Mouse (Mus musculus): ENCODE data around the gene 4933409G03Rik. TPM values are rescaled to one million over a fixed set of nuclear protein-coding genes. Genes with fewer than 3 reads are reported as not detected.
"Not testable (repeated sequence)": the region's sequence is repeated elsewhere in the genome, so short reads cannot be mapped to it uniquely, and the experiment has no call there.

Gene 4933409G03Rik
- polyA plus RNA-seq (2015; fragmentation: Nextera tagmentation; extraction: Ambion mirVana), result not detected in 2 replicates

- H3K4me2 ChIP-seq, result no peak within 1 kb of the TSS
- H3K4me1 ChIP-seq, result no peaks in the 10 kb centered on the region
- H3K27me3 ChIP-seq, result no peaks in the 10 kb centered on the region
- 70% methylated on average over 5 of the region's 5 CpGs for WGBS
- no peaks in the 10 kb centered on the region for H3K36me3 ChIP-seq
- ATAC-seq (ENCODE audit: insufficient number of reproducible peaks, low FRiP score, low TSS enrichment, low read depth), result no peak
- H3K9me3 ChIP-seq, result no peaks in the 10 kb centered on the region
- no peak within 1 kb of the TSS for H3K27ac ChIP-seq
- no peak within 1 kb of the TSS for H3K9ac ChIP-seq
- H3K4me3 ChIP-seq, result no peak within 1 kb of the TSS
Observed at GRCm38 (mm10) chr2:68582113-68582512, at the start of gene 4933409G03Rik. 4933409G03Rik (plus strand) TSS chr2:68582413.

GRCm38 (mm10) chr2:68544190-68544589, 38.0 kb upstream of the 4933409G03Rik start:
- ATAC-seq (ENCODE audit: insufficient number of reproducible peaks, low FRiP score, low TSS enrichment, low read depth), result no peak
- 51% methylated on average over 2 of the region's 2 CpGs for WGBS
- Histone ChIP-seq H3K9ac (no peak overlapping the region), H3K27me3 (no peaks in the 10 kb centered on the region), H3K4me3 (no peak overlapping the region), H3K4me1 (no peaks in the 10 kb centered on the region), H3K27ac (no peak overlapping the region), H3K4me2 (no peak overlapping the region), H3K9me3 (no peaks in the 10 kb centered on the region), H3K36me3 (no peaks in the 10 kb centered on the region)

- H3K4me2 ChIP-seq, result no peak overlapping the region
- no peak overlapping the region for H3K9ac ChIP-seq
- no peaks in the 10 kb centered on the region for H3K36me3 ChIP-seq
- ATAC-seq (ENCODE audit: insufficient number of reproducible peaks, low FRiP score, low TSS enrichment, low read depth), result no peak
- H3K27me3 ChIP-seq, result no peaks in the 10 kb centered on the region
- 46% methylated on average over 4 of the region's 4 CpGs for WGBS
- no peaks in the 10 kb centered on the region for H3K9me3 ChIP-seq
- H3K4me3 ChIP-seq, result no peak overlapping the region
- H3K4me1 ChIP-seq, result no peaks in the 10 kb centered on the region
- H3K27ac ChIP-seq, result no peak overlapping the region
Observed at GRCm38 (mm10) chr2:68560821-68561220, 21.4 kb upstream of the 4933409G03Rik start.

GRCm38 (mm10) chr2:68563331-68563730, 18.9 kb upstream of the 4933409G03Rik start:
- WGBS, result 15% methylated on average over 3 of the region's 3 CpGs
- Histone ChIP-seq H3K36me3 (no peaks in the 10 kb centered on the region), H3K27me3 (no peaks in the 10 kb centered on the region), H3K4me3 (no peak overlapping the region), H3K9me3 (no peaks in the 10 kb centered on the region), H3K9ac (no peak overlapping the region), H3K4me2 (no peak overlapping the region), H3K4me1 (no peaks in the 10 kb centered on the region), H3K27ac (no peak overlapping the region)
- ATAC-seq (ENCODE audit: insufficient number of reproducible peaks, low FRiP score, low TSS enrichment, low read depth), result no peak

- Histone ChIP-seq H3K9ac (no peak overlapping the region), H3K36me3 (no peaks in the 10 kb centered on the region), H3K4me3 (no peak overlapping the region), H3K4me1 (no peaks in the 10 kb centered on the region), H3K9me3 (no peaks in the 10 kb centered on the region), H3K27ac (no peak overlapping the region), H3K27me3 (no peaks in the 10 kb centered on the region), H3K4me2 (no peak overlapping the region)
- no peak for ATAC-seq (ENCODE audit: insufficient number of reproducible peaks, low FRiP score, low TSS enrichment, low read depth)
- 91% methylated on average over 15 of the region's 15 CpGs for WGBS
Observed at GRCm38 (mm10) chr2:68568361-68568760, 13.9 kb upstream of the 4933409G03Rik start.

GRCm38 (mm10) chr2:68572340-68572739, 9.9 kb upstream of the 4933409G03Rik start:
- no peaks in the 10 kb centered on the region for H3K9me3 ChIP-seq
- no peak overlapping the region for H3K9ac ChIP-seq
- H3K36me3 ChIP-seq, result no peaks in the 10 kb centered on the region
- H3K4me1 ChIP-seq, result no peaks in the 10 kb centered on the region
- H3K4me2 ChIP-seq, result no peak overlapping the region
- H3K27ac ChIP-seq, result no peak overlapping the region
- ATAC-seq (ENCODE audit: insufficient number of reproducible peaks, low FRiP score, low TSS enrichment, low read depth), result no peak
- no peak overlapping the region for H3K4me3 ChIP-seq
- WGBS, result 31% methylated on average over 4 of the region's 4 CpGs
- no peaks in the 10 kb centered on the region for H3K27me3 ChIP-seq

- WGBS, result 35% methylated on average over 3 of the region's 3 CpGs
- ATAC-seq (ENCODE audit: insufficient number of reproducible peaks, low FRiP score, low TSS enrichment, low read depth), result no peak
- Histone ChIP-seq H3K9me3 (no peaks in the 10 kb centered on the region), H3K36me3 (no peaks in the 10 kb centered on the region), H3K4me3 (no peak overlapping the region), H3K9ac (no peak overlapping the region), H3K4me2 (no peak overlapping the region), H3K4me1 (no peaks in the 10 kb centered on the region), H3K27me3 (no peaks in the 10 kb centered on the region), H3K27ac (no peak overlapping the region)
Observed at GRCm38 (mm10) chr2:68592765-68593164, 10.6 kb downstream of the 4933409G03Rik start.

- not testable (repeated sequence) for H3K4me1 ChIP-seq, H3K27ac ChIP-seq
Observed at GRCm38 (mm10) chr2:68656186-68656585, 74.0 kb downstream of the 4933409G03Rik start, which contains the start of gene 4932414N04Rik. 4932414N04Rik (plus strand) TSS chr2:68656486.

More at GRCm38 (mm10) chr2:68656186-68656585, 74.0 kb downstream of the 4933409G03Rik start, which contains the start of gene 4932414N04Rik:
- H3K9ac ChIP-seq; H3K4me3 ChIP-seq; H3K4me2 ChIP-seq; H3K36me3 ChIP-seq; H3K27me3 ChIP-seq; H3K9me3 ChIP-seq; ATAC-seq (ENCODE audit: insufficient number of reproducible peaks, low FRiP score, low TSS enrichment, low read depth): not testable (repeated sequence)
- 58% methylated on average over 2 of the region's 5 CpGs for WGBS

Other genes with a start within 250 kb of the 4933409G03Rik start
- gene Stk39, start 110.1 kb upstream of the 4933409G03Rik start, polyA plus RNA-seq (2015; fragmentation: Nextera tagmentation; extraction: Ambion mirVana), result 12.5 and 14.0 TPM in 2 replicates
- not detected in 2 replicates for gene 4932414N04Rik, start 74.1 kb downstream of the 4933409G03Rik start, polyA plus RNA-seq (2015; fragmentation: Nextera tagmentation; extraction: Ambion mirVana)

Data from limb, embryonic 15.5 days (tissue).